Mouse (Mus musculus) activated CD4-positive, CD25-positive, alpha-beta regulatory T cell, adult 4 months (primary cell): ENCODE results near the gene Aff3. TPM values are rescaled to one million over a fixed set of nuclear protein-coding genes. Genes with fewer than 3 reads are reported as not detected.

Source experiments
- ATAC-seq: one replicate; pipeline ENCODE4 v1.8.0; 2017
- polyA plus RNA-seq, 2 experiments: library from polyadenylated mRNA; unstranded; fragments of 100-300 nt; shearing (Covaris generic); gene quantifications; one replicate each; pipeline ENCODE4 v1.2.1; 2017

The Aff3 gene
- polyA plus RNA-seq, 2 experiments from 2014 or later = 15.0 to 18.5 TPM

GRCm38 (mm10) chr1:38536929-38537540, 127.7 kb downstream of the Aff3 start:
- no peak for ATAC-seq

- no peak for ATAC-seq
These were observed 132.2 kb downstream of the Aff3 start for GRCm38 (mm10) chr1:38532581-38532980.

- ATAC-seq = no peak
These were observed 136.1 kb downstream of the Aff3 start for GRCm38 (mm10) chr1:38528607-38529006.

- no peak for ATAC-seq
These were observed 138.2 kb downstream of the Aff3 start for GRCm38 (mm10) chr1:38526568-38526967.

- ATAC-seq = no peak
These were observed 143.1 kb downstream of the Aff3 start for GRCm38 (mm10) chr1:38521651-38522050.

- ATAC-seq = no peak
These were observed 148.5 kb downstream of the Aff3 start for GRCm38 (mm10) chr1:38516225-38516624.

DNA sequence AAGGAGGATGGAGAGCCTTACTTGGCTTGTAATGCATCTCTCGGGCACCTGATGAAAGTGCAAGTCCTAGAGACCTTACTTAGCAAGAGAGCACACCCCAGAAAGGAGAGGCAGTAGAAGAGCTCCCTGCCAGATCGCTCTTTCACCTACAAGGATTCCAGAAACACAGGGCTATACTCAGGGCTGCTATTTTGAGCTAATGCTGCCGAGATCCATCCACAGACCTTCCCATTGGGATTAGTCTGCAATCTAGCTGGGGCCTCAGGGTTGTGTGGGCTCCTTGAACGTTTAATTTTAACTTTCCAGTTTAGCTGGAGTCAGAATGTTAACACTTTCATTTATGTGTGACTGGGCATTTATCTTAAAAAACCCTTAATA, 150.1 kb downstream of the Aff3 start:
- no peak for ATAC-seq

GRCm38 (mm10) chr1:38513970-38514633, 150.7 kb downstream of the Aff3 start:
- ATAC-seq = no peak

GRCm38 (mm10) chr1:38512258-38513081, 152.3 kb downstream of the Aff3 start:
- ATAC-seq = no peak

GRCm38 (mm10) chr1:38511076-38511475, 153.7 kb downstream of the Aff3 start:
- ATAC-seq = no peak

GRCm38 (mm10) chr1:38509301-38509700, 155.5 kb downstream of the Aff3 start:
- ATAC-seq = no peak

DNA sequence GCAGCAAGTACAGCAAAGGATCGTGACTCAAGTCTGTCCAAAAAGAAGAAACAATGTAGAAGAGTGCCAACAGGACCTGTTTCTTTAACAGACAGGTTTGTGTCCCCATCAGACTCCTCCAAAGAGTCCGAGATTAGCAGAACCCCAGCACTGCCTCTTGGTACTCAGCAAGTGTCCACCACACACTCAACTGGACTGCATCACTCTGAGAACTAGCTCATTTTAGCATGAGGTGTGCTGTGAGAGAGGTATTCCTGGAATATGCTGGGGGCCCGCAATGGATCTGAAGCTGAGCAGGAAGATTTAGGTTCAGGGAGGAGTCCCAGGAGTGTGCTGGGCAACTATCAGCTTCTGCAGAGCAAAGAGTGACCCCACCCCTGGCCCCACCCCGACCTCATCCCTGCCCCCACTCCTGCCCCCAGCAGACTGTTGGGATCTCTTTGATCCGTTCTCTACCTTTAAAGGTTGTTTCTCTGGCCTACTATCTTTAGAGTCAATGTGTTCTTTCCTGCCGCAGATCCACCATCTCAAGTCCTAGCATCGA, 157.0 kb downstream of the Aff3 start:
- ATAC-seq = no peak

DNA sequence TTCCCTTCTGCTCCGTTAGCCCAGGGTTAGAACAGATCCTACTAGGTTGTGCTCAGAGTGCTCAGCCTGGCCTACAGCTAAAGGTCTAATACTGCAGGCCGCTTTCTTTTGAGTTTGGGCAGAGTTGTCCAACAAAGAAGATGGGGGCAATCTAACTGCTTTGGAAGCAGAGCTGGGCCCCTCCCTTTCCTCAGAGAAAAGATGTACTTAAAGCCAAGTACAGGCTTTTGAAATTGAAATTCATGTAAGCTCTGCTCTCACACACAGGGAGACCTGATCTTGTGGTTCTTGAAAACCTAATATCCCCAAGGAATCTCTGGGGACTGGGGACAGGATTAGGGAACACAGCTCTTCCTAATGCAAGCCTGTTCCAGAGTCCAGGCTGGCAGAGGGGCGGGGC, 158.4 kb downstream of the Aff3 start:
- no peak for ATAC-seq

DNA sequence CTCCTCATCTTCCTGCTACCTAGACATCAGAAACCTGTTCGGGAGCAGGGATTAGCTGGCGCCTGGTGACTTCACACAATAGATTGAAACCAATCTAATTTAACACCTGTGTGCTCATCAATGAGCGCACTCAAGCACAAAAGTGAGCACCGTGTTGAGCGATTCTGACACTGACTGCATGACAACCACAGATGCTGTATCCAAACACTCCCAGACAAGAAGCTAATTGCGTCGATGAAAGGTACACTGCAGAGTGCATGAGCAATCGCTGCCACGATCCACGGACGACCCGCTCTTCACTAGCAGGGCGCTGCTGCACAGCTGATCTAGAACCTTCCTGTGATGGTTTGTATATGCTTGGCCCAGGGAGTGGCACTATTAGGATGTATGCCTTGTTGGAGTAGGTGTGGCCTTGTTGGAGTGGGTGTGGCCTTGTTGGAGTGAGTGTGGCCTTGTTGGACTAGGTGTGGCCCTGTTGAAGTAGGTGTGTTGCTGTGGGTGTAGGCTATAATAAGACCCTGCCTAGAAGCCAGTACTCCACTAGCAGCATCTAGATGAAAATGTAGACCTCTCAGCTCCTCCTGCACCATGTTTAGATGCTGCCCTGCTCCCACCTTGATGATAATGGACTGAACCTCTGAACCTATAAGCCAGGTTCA, 161.2 kb downstream of the Aff3 start:
- no peak for ATAC-seq

- no peak for ATAC-seq
These were observed 162.0 kb downstream of the Aff3 start for GRCm38 (mm10) chr1:38502797-38503196.

DNA sequence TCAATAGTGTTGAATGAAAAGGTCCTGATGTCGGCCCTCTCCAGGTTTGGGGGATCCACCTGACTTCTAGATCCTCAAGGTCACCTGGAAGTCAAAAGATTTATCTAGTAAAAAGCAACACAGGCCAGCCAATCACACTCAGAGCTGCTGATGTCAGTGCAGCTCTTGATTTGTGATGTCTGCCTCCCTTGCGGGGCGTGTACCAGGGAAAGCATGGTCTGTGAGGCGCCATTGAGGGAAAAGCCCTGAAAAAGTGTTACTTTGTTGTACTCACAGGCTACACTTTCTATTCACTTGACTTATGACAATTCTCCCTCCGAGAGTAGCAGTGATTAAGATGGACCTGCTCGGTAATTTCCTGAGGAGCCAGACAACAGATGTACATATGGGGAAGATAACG, 163.5 kb downstream of the Aff3 start:
- ATAC-seq = no peak

DNA sequence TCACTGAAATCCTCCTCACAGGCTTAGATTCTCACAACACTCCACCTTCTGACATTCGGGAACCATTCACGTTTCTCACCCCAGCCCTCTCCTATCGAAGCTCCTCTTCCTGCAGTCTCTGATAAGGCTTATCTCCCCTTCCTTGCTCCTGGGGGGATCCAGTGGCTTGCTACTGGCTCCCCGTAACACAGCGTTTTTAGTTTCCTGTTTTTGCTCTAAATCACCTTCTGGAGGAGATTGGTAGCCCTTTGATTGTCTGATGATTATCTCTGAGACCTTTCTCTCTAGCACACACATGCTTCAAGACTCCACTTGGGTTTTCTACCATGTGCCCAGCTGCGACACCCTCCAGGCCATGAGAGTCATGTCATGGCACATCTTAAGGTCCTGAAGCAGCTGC, 165.3 kb downstream of the Aff3 start:
- no peak for ATAC-seq

- ATAC-seq = no peak
These were observed 167.2 kb downstream of the Aff3 start for GRCm38 (mm10) chr1:38497576-38497975.

GRCm38 (mm10) chr1:38496886-38497528, 167.7 kb downstream of the Aff3 start:
- no peak for ATAC-seq

GRCm38 (mm10) chr1:38495284-38495683, 169.5 kb downstream of the Aff3 start:
- no peak for ATAC-seq

GRCm38 (mm10) chr1:38489733-38490132, 175.0 kb downstream of the Aff3 start:
- no peak for ATAC-seq

GRCm38 (mm10) chr1:38488667-38489210, 176.0 kb downstream of the Aff3 start:
- no peak for ATAC-seq
